Mouse (Mus musculus) left cerebral cortex, postnatal 10 days (tissue): Measurements from ENCODE around the gene Dhx35. TPM values are rescaled to one million over a fixed set of nuclear protein-coding genes. Genes with fewer than 3 reads are reported as not detected.
A peak's percentile ranks its signal among the peaks of the same experiment; 100 is the strongest.

Source experiments
- DNase-seq, 2 experiments: peaks; one replicate each; pipeline ENCODE4 v3.0.0; 2021 to 2022; ENCODE audit warnings: low spot score in 2 of 2, mixed read lengths in 1 of 2; ENCODE audit errors: extremely low spot score in 1 of 2
- intact Hi-C: fragments of 180-260 bp; cut with DNase I; formaldehyde crosslinking; loops from one replicate; pipeline ENCODE4 v1.15.1; 2025
- total RNA-seq, 2 experiments: library from RNA; stranded (reverse); gene quantifications; 2 replicates each; pipeline ENCODE4 v1.2.3; 2021

Dhx35 gene
- total RNA-seq, result 10 to 100 TPM; 17.7 to 18.5 TPM

GRCm38 (mm10) chr2:158794494-158795004 lies at the start of gene Dhx35:
Dhx35 (plus strand) TSS chr2:158794807.
- peak; percentile 94 to 96 for DNase-seq
- intact Hi-C loops, result no loop called here

- DNase-seq, result peak in 1 of 2 experiments; percentile 41
- intact Hi-C loops, result no loop called here
These were observed 49.5 kb upstream of the Dhx35 start for GRCm38 (mm10) chr2:158745049-158745482.

GRCm38 (mm10) chr2:158746164-158746563 lies 48.4 kb upstream of the Dhx35 start:
- DNase-seq, result no peak
- intact Hi-C loops, result no loop called here

GRCm38 (mm10) chr2:158749366-158749765 lies 45.2 kb upstream of the Dhx35 start:
- intact Hi-C loops, result no loop called here
- no peak for DNase-seq

GRCm38 (mm10) chr2:158760231-158760630 lies 34.4 kb upstream of the Dhx35 start:
- DNase-seq, result no peak
- intact Hi-C loops, result no loop called here

- intact Hi-C loops, result no loop called here
- DNase-seq, result no peak
These were observed 32.3 kb upstream of the Dhx35 start for GRCm38 (mm10) chr2:158762339-158762738.

GRCm38 (mm10) chr2:158767742-158768339 lies 26.8 kb upstream of the Dhx35 start, which contains the start of gene Fam83d:
Fam83d (plus strand) TSS chr2:158768093.
- peak; percentile 97 for DNase-seq
- intact Hi-C loops, result loop anchor here (2.0 kb wide), 1 partner anchor 95 kb away; no protein-coding TSS in a partner anchor

GRCm38 (mm10) chr2:158768350-158768749 lies 26.3 kb upstream of the Dhx35 start:
- intact Hi-C loops, result no loop called here
- no peak for DNase-seq

GRCm38 (mm10) chr2:158768771-158769170 lies 25.8 kb upstream of the Dhx35 start:
- intact Hi-C loops, result no loop called here
- DNase-seq, result no peak

- DNase-seq, result no peak
- intact Hi-C loops, result no loop called here
These were observed 24.4 kb upstream of the Dhx35 start for GRCm38 (mm10) chr2:158770126-158770757.

GRCm38 (mm10) chr2:158771066-158771763 lies 23.4 kb upstream of the Dhx35 start:
- DNase-seq, result no peak
- intact Hi-C loops, result no loop called here

GRCm38 (mm10) chr2:158772808-158773207 lies 21.8 kb upstream of the Dhx35 start:
- intact Hi-C loops, result no loop called here
- no peak for DNase-seq

- intact Hi-C loops, result no loop called here
- no peak for DNase-seq
These were observed 19.7 kb upstream of the Dhx35 start for GRCm38 (mm10) chr2:158774886-158775285.

- intact Hi-C loops, result no loop called here
- DNase-seq, result no peak
These were observed 17.9 kb upstream of the Dhx35 start for GRCm38 (mm10) chr2:158776716-158777115.

GRCm38 (mm10) chr2:158777490-158777889 lies 17.1 kb upstream of the Dhx35 start:
- DNase-seq, result no peak
- intact Hi-C loops, result no loop called here

- DNase-seq, result no peak
- intact Hi-C loops, result no loop called here
These were observed 16.3 kb upstream of the Dhx35 start for GRCm38 (mm10) chr2:158778349-158778748.

GRCm38 (mm10) chr2:158781126-158781525 lies 13.5 kb upstream of the Dhx35 start:
- DNase-seq, result no peak
- intact Hi-C loops, result no loop called here

- intact Hi-C loops, result no loop called here
- DNase-seq, result peak in 1 of 2 experiments; percentile 47
These were observed 7.4 kb upstream of the Dhx35 start for GRCm38 (mm10) chr2:158786927-158787795.

GRCm38 (mm10) chr2:158795043-158795442 lies 436 bp downstream of the Dhx35 start:
- intact Hi-C loops, result no loop called here
- DNase-seq, result peak in 1 of 2 experiments; percentile 35
